Mouse (Mus musculus) liver, embryonic 14.5 days (tissue): Measurements from ENCODE around the gene Mre11a. TPM values are rescaled to one million over a fixed set of nuclear protein-coding genes. Genes with fewer than 3 reads are reported as not detected.

Experiments used
- ATAC-seq: fragments of 200-750 bp; cut with Nextera tagmentation; 2 replicates; pipeline ENCODE4 v1.8.0; 2017; ENCODE audit warnings: moderate number of reproducible peaks, mild to moderate bottlenecking, moderate library complexity; ENCODE audit not compliant: insufficient read depth
- DNase-seq, 3 experiments: peaks; one replicate each; pipeline ENCODE4 v3.0.0-alpha.2; 2012 to 2013; ENCODE audit warnings: low read depth in 3 of 3, low spot score in 3 of 3
- H3K27ac ChIP-seq: fragments of 300-500 bp; sonication (generic); 2 replicates; pipeline ENCODE4 v1.5.1; 2014; ENCODE audit warnings: moderate library complexity, mild to moderate bottlenecking, control low read depth, inconsistent platforms
- H3K27me3 ChIP-seq: fragments of 300-500 bp; sonication (generic); 2 replicates; pipeline ENCODE4 v1.6.1; 2014; ENCODE audit warnings: mild to moderate bottlenecking, low read length, moderate library complexity; ENCODE audit not compliant: control insufficient read depth, insufficient read depth
- H3K36me3 ChIP-seq: fragments of 300-500 bp; sonication (generic); replicated peaks from 2 replicates; pipeline ENCODE4 v1.6.1; 2014; ENCODE audit warnings: low read depth; ENCODE audit not compliant: control insufficient read depth, insufficient read depth
- H3K4me1 ChIP-seq, 2 experiments: fragments of 200-500 bp in 1 of 2; fragments of 300-500 bp in 1 of 2; sonication (generic) in 1 of 2; replicated peaks; 2 replicates each; pipeline ENCODE4 v1.6.1; 2012 to 2014; ENCODE audit warnings: antibody characterized with exemption in 1 of 2, inconsistent platforms in 1 of 2, low read length in 1 of 2; ENCODE audit not compliant: control insufficient read depth in 2 of 2, insufficient read depth in 2 of 2
- H3K4me2 ChIP-seq: fragments of 300-500 bp; sonication (generic); 2 replicates; pipeline ENCODE4 v1.6.1; 2014; ENCODE audit warnings: low read depth, mild to moderate bottlenecking, control low read depth, moderate library complexity
- H3K4me3 ChIP-seq, 2 experiments: fragments of 200-500 bp in 1 of 2; fragments of 300-500 bp in 1 of 2; sonication (generic) in 1 of 2; 2 replicates each; pipeline ENCODE4 v1.5.1; 2012 to 2014; ENCODE audit warnings: low read depth in 2 of 2, low read length in 2 of 2, mild to moderate bottlenecking in 2 of 2, control low read depth in 1 of 2, inconsistent platforms in 1 of 2, moderate library complexity in 1 of 2; ENCODE audit not compliant: insufficient read depth in 1 of 2
- H3K9ac ChIP-seq: fragments of 300-500 bp; sonication (generic); replicated peaks from 2 replicates; pipeline ENCODE4 v1.6.1; 2014; ENCODE audit warnings: mild to moderate bottlenecking, control low read depth, moderate library complexity
- H3K9me3 ChIP-seq: fragments of 300-500 bp; sonication (generic); 2 replicates; pipeline ENCODE4 v1.6.1; 2016; ENCODE audit warnings: low read length, mixed read lengths; ENCODE audit not compliant: control insufficient read depth
- CTCF ChIP-seq: IDR thresholded peaks from 2 replicates; pipeline ENCODE4 v1.5.1; 2016; ENCODE audit warnings: antibody characterized with exemption, low read depth, control low read depth
- EP300 ChIP-seq: IDR thresholded peaks from 2 replicates; pipeline ENCODE4 v1.6.1; 2016; ENCODE audit warnings: antibody characterized with exemption, low read depth
- WGBS: fragments of 180-500 bp; shearing (Covaris S2); extraction: QIAGEN DNeasy Blood & Tissue Kit; methylation state at CpG from one replicate; pipeline ENCODE4 v1.1.7; 2014; ENCODE audit not compliant: insufficient replicate concordance; 5-methylcytosine and 5-hydroxymethylcytosine counted together
- polyA plus RNA-seq, 2 experiments: library from polyadenylated mRNA; depleted of rRNA in 1 of 2; stranded (reverse) in 1 of 2; unstranded in 1 of 2; fragments of >200 nt; fragmentation: Nextera tagmentation in 1 of 2; extraction: Ambion mirVana in 1 of 2; gene quantifications; 2 replicates each; pipeline versions ENCODE4 v1.2.1 to v1.2.3; 2012 to 2014

Mre11a gene
- polyA plus RNA-seq (2012; rRNA removed), result 4.1 and 7.1 TPM in 2 replicates
- polyA plus RNA-seq (2014; fragmentation: Nextera tagmentation; extraction: Ambion mirVana), result 12.9 and 15.2 TPM in 2 replicates

- WGBS, result under 1% methylated on average over 62 of the region's 62 CpGs
- Histone ChIP-seq H3K4me1 (no peaks in the 10 kb centered on the region; a peak in 1 of 4 replicates), H3K36me3 (peaks cover 39% of the 10 kb centered on the region), H3K9me3 (no peaks in the 10 kb centered on the region), H3K27ac (peak within 1 kb of the TSS; percentile 87), H3K9ac (peak within 1 kb of the TSS; percentile 95), H3K27me3 (no peaks in the 10 kb centered on the region), H3K4me3 (peak within 1 kb of the TSS; percentile 95 to 98), H3K4me2 (peak within 1 kb of the TSS; percentile 95)
- DNase-seq (peak; percentile 96), ATAC-seq (peak; percentile 98)
- TF ChIP-seq CTCF (peak; percentile 24; the same call in 1 of the 2 replicates), EP300 (peak; percentile 79)
These were observed at the start of gene Mre11a, which contains the start of gene Ankrd49 for GRCm38 (mm10) chr9:14784039-14785002. TSS of gene Mre11a (plus strand) at chr9:14784654. TSS of gene Ankrd49 (minus strand) at chr9:14784856.

DNA sequence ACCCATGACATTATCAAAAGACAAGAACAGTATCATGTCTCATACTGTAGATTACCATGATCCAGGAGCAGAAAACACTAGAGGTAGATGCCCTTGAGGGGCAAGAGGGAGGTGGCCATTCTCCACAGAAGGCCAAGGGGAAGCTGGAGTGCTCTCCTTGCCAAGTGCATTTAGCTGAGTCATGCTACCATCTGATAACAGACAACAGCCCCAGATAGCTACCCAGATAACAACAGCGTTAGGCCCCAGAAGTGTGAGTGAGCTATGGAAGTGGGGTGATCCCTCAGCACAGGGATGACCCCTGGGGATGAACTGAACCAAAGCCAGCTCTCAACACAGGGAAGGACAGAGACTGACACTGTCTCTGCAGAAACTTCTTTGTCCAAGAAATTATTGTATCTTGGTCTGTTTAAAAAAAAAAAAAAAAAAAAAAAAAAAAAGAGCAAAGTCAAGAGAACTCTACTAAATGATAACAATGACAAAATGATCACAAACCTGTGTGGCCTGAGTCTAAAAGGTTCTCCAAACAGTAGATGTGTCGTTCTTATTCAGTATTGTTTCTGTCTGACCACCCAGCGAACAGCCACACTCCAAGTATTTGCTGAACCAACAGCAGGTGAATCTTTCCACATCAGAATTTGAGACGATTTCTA lies 44.8 kb upstream of the Mre11a start:
- DNase-seq (no peak), ATAC-seq (no peak)
- no peaks in the 10 kb centered on the region for H3K27me3 ChIP-seq
- H3K27ac ChIP-seq, result no peak overlapping the region
- no peak overlapping the region for H3K4me3 ChIP-seq
- TF ChIP-seq CTCF (no peak), EP300 (no peak)
- no peaks in the 10 kb centered on the region for H3K9me3 ChIP-seq
- WGBS, result 47% methylated on average over 4 of the region's 4 CpGs
- no peak overlapping the region for H3K4me2 ChIP-seq
- H3K9ac ChIP-seq, result no peak overlapping the region
- H3K36me3 ChIP-seq, result no peaks in the 10 kb centered on the region
- no peaks in the 10 kb centered on the region for H3K4me1 ChIP-seq

DNA sequence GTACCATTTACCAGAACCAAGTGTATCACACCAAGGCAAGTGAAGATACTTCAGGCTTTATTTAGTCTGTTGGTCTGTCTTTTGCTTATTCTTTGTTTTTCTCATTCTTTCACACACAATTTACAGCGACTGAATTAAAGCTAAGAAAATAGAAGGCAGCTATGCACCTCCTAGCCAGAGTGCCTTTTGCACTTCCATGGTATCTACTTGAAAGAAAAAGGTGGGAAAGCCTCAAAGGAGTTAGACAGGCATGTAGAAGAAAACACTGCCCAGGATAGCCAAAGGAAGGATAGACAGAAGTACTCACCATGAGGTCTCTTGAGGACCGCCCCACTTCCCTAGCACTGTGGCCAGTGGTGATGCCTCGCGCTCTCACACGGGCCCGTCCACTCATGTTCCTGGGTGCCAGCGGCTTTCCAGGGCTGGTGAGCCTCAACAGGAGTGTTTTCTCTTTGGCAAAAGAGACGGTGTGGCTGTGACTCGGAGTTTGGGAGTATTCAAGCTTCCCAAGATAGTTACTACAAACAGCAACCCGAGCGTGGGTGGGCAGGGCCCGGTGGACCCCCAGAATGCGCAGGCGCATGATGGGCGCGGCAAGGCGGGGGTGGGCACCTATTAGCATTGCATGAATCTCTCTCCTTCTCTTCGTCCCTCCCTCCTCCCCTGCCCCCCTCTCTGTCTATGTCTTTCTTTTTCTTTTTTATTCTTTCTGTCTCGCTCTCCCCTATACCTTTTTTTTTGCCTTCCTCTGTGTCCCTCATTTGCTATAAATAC lies 44.1 kb upstream of the Mre11a start, which contains the start of gene Piwil4:
Piwil4 (minus strand) TSS at position 583 of the 774 bp plus-strand sequence.
- no peaks in the 10 kb centered on the region for H3K4me1 ChIP-seq
- H3K27ac ChIP-seq, result no peak within 1 kb of the TSS
- DNase-seq (no peak), ATAC-seq (no peak)
- H3K27me3 ChIP-seq, result no peaks in the 10 kb centered on the region
- H3K9ac ChIP-seq, result no peak within 1 kb of the TSS
- 71% methylated on average over 19 of the region's 19 CpGs for WGBS
- no peaks in the 10 kb centered on the region for H3K9me3 ChIP-seq
- H3K4me3 ChIP-seq, result no peak within 1 kb of the TSS
- TF ChIP-seq CTCF, result no peak
- no peak for TF ChIP-seq EP300
- H3K4me2 ChIP-seq, result no peak within 1 kb of the TSS
- no peaks in the 10 kb centered on the region for H3K36me3 ChIP-seq

- Histone ChIP-seq H3K4me2 (peak overlapping the region; percentile 66), H3K27ac (no peak overlapping the region), H3K9ac (no peak overlapping the region), H3K4me1 (no peaks in the 10 kb centered on the region), H3K36me3 (no peaks in the 10 kb centered on the region), H3K27me3 (peaks cover 4% of the 10 kb centered on the region), H3K4me3 (peak overlapping the region; percentile 40 to 46; a peak in 3 of 4 replicates), H3K9me3 (no peaks in the 10 kb centered on the region)
- 51% methylated on average over 42 of the region's 42 CpGs for WGBS
- DNase-seq (no peak), ATAC-seq (peak; percentile 8; the same call in 1 of the 2 replicates)
- no peak for TF ChIP-seq EP300
- TF ChIP-seq CTCF, result no peak
These were observed 33.5 kb upstream of the Mre11a start for GRCm38 (mm10) chr9:14750901-14751502.
